Mouse (Mus musculus): ENCODE measurements at regions not wholly inside any gene's neighbourhood (a gene's known extent, or its start where the extent isn't known, plus 50 kb on each side); places are given as distances from the start of the nearest gene placed in this dataset.
A peak's percentile ranks its signal among the peaks of the same experiment; 100 is the strongest.
"Not testable (repeated sequence)": the region's sequence is repeated elsewhere in the genome, so short reads cannot be mapped to it uniquely, and the experiment has no call there.

- DNase-seq (ENCODE audit: low spot score in 2 of 2): no peak
These were observed 202.9 kb upstream of the Hs6st1 start for GRCm38 (mm10) chr1:35865263-35865662.

DNA sequence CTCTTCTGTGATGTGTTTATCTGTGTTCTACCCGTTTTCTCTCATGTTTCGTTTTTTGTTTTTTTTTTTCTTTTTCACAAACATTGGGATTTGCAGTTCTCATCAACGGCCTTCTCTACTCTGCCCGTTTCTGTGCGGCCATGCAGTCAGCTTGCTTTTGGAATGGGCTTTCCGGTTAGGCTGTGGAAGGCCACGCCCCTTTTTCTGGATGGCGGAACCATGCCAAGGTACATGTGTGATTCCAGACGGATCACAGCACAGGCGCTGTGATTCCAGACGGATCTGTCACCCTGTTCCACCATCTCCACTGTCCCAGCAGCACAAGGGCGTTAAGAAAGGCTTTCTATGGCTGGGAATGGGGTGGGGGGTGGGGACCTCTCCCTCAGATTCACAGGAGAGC lies 201.6 kb upstream of the Hs6st1 start:
- no peak for DNase-seq (ENCODE audit: low spot score in 2 of 2)

- DNase-seq (ENCODE audit: low spot score in 2 of 2): peak; percentile 74 to 84
These were observed 198.6 kb upstream of the Hs6st1 start for GRCm38 (mm10) chr1:35869381-35870143.

- DNase-seq (ENCODE audit: low spot score in 2 of 2): no peak
These were observed 197.9 kb upstream of the Hs6st1 start for GRCm38 (mm10) chr1:35870144-35870827.

DNA sequence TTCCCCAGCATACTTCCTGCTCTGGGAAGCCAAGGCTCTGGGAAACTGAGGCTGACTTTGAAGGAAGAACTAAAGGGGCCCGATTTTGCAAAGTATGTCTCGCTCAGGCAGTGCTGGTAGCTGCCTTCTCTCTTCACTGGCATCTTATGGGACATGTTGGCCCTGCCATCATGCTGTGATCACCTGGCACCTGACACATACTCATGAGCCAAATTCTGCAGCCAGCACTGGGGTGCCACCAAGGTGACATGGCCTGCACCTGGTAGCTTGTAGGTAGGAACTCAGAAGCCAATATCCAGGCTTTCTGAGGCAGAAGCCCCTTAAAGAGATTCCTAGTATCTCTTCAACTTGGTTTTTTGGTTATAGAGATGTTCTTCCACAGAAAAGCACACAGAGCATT lies 195.2 kb upstream of the Hs6st1 start:
- DNase-seq (ENCODE audit: low spot score in 2 of 2): no peak

DNA sequence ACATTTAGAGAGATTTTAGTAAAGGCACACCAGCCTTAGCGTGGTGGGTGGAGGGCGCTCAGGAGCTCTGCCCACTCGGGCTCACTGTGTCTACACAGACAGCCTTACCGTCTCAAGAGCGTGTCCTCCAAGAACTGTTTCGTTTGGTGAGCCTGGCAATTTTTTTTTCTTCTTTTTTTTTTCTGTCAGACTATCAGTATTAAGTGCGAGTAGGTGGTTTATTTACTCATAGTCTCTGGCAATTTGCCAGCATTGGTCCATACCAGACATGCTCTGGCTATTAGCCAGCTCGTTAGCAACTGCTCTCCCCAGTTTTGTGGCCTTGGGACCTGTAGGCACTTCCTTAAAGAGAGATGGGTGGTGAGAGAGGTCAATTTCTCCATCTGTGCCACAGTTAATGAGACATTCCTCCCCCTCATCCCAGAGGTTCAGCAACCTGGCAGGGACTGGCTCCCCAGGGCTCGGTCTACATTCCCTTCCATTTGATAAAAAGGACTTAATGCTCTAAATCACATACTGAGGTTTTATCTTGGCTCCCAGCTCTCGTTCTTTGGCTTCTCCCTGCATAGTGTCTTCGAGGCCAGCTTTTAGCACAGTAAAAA lies 192.9 kb upstream of the Hs6st1 start:
- no peak for DNase-seq (ENCODE audit: low spot score in 2 of 2)

- DNase-seq (ENCODE audit: low spot score in 2 of 2): no peak
These were observed 189.8 kb upstream of the Hs6st1 start for GRCm38 (mm10) chr1:35878426-35878825.

DNA sequence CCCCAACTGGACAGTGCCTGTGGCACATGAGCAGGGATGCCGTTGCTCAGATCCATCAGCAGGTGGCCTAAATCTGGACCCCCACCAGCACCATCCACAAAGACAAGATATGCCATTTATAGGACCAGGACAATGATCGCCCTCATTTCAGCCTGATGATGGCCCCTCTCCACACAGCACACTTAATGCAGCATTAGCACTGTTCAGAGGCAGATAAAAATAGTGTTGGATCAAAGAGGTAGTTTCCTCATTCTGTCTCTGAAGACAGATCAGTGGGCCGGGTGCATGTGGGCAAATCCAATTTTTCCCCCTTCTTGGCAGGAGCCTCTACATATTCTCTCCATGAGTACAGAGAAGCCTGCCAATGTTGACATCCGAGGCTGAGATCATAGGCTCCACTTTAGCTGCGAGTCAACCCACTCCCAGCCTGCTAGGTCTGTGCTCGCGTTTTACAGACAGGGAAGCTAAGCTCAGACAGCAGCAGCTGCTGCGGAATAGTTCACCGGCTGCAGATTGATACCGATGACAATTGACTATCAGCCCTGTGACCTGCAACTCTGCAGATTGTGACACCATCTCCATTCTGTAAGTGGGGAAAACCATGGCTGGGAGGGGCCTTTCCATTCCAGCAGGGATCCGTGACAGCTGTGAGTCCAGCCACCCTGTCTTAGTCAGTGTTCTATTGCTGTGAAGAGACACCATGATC lies 188.7 kb upstream of the Hs6st1 start:
- DNase-seq (ENCODE audit: low spot score in 2 of 2): peak; percentile 68 to 85

DNA sequence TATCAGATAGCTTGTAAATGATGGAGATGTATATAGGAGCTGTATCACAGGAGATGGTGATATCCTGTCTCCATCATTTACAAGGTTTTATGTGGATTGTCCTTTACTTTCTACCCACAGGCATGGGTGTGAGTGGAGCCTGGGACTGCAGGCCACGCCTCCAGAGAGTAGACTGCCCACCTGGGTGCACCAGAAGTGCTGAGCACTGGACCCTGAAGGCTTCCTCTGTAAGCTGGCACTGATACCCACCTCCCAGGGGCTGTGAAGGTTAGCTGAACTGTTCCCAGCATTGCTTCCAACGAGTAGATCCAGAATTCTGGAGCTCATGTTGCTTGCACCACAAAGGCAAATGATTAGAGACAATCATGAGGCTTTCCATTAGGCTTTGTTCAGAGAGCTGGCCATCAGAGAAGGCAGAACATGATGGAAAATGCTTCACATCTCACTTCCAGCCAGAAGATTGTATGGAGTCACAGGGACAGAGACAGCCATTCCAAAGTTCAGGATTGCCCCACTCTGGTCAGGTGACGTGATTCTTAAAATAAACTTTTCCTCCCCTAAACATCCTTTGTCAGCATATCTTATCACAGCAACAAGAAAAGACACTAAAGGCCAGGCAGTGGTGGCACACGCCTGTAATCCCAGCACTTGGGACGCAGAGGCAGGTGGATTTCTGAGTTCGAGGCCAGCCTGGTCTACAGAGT lies 187.5 kb upstream of the Hs6st1 start:
- no peak for DNase-seq (ENCODE audit: low spot score in 2 of 2)

GRCm38 (mm10) chr1:35881521-35881920 lies 186.7 kb upstream of the Hs6st1 start:
- DNase-seq (ENCODE audit: low spot score in 2 of 2): no peak

GRCm38 (mm10) chr1:35882101-35882500 lies 186.1 kb upstream of the Hs6st1 start:
- DNase-seq (ENCODE audit: low spot score in 2 of 2): no peak

DNA sequence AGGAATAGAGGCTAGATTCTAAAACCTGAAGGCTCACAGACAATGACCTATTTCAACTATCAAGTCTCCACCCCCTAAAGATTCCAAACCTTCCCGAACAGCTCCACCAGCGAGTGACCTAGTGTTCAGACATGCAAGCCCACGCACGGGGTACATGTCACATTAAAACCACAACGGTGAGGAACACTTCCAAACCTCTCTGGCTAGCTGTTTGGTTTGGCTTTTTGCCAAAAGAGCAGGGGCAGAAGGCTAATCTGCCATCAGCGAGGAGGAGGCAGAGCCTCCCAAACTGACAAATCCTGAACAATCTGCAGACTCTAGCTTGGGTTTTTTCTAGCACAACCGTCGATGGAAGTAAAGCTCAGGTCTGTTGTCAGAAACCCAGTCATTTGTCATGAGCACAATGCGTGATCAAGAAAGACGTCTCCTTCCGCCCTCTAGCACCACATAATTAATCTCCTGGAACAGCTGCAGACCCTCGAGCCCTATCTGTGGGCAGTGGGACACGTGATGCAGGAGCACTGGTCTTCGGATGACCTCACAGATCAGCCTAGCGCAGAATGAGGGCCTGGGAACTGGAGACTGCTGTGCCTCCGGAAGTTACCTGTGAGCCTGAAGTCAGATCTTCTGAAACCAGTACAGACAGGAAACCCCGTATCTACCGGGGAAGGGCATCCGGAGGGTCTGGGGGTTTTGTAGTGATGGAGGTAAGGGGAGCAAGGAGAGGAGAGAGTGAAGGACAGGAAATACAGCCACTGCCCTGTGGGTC lies 178.3 kb upstream of the Hs6st1 start:
- DNase-seq (ENCODE audit: low spot score in 2 of 2): no peak

DNA sequence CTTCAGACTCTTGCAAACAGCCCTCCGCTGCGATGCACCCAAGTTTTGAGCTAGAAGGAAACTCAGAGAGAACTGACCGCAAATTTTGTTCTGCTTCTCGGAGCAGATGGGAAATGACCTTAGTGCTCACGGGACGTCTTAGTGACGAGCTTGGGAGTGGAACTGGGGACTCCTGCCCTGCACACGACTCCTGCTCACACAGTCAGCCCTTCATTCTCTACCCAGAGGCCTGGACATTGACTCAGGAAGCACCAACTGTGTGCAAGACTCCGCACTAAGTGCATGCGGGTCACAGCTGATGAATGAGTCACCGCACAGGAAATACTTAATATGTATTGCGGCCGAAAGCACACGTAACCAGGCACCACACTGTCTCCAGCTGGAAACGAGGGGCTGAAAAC lies 177.7 kb upstream of the Hs6st1 start:
- no peak for DNase-seq (ENCODE audit: low spot score in 2 of 2)

GRCm38 (mm10) chr1:35899536-35899935 lies 168.7 kb upstream of the Hs6st1 start:
- no peak for DNase-seq (ENCODE audit: low spot score in 2 of 2)

DNA sequence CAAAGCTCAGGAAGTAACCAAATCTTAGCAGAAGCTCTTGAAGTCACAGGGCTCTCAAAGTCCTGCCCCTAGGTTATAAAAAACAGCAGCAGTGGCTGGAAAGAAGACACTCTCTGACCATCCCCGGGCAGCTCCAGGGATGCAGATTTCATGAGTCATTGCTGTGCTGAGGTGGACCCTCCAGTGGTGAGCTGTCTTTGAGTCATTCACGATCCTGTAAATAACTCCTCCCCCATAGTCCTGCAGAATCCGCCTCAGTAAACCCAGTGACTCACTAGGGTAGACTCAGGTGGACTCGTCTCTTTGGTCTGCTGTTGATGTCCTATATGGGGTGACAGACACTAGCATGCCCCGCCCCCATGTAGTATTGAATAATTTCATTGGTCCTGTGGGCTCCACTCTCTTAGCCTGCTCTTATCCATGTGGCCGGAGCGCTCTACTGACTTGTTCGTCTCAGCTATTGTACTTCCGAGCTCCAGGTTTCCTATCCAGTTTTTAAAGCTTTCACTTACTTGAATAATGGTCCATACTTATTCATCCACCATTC lies 164.1 kb upstream of the Hs6st1 start:
- DNase-seq (ENCODE audit: low spot score in 2 of 2): no peak

- DNase-seq (ENCODE audit: low spot score in 2 of 2): no peak
These were observed 154.6 kb upstream of the Hs6st1 start for GRCm38 (mm10) chr1:35913551-35913950.

DNA sequence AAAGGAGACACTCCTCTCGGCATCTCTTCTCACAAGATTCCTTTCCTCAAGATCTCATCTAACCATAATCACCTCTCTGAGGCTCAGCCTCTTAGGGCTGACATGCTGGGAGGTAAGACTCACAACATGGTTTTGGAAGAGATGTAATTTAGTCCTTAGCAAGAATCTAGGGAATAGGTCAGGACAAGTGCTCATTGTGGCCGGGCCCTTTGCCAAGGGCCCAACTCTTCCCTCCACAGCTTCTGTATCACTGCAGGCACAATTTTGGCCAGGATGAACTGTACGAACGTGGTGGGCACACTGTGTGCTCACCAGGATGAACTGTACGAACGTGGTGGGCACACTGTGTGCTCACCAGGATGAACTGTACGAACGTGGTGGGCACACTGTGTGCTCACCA lies 154.0 kb upstream of the Hs6st1 start:
- DNase-seq (ENCODE audit: low spot score in 2 of 2): not testable (repeated sequence)

- DNase-seq (ENCODE audit: low spot score in 2 of 2): no peak
These were observed 152.7 kb upstream of the Hs6st1 start for GRCm38 (mm10) chr1:35915526-35915925.

DNA sequence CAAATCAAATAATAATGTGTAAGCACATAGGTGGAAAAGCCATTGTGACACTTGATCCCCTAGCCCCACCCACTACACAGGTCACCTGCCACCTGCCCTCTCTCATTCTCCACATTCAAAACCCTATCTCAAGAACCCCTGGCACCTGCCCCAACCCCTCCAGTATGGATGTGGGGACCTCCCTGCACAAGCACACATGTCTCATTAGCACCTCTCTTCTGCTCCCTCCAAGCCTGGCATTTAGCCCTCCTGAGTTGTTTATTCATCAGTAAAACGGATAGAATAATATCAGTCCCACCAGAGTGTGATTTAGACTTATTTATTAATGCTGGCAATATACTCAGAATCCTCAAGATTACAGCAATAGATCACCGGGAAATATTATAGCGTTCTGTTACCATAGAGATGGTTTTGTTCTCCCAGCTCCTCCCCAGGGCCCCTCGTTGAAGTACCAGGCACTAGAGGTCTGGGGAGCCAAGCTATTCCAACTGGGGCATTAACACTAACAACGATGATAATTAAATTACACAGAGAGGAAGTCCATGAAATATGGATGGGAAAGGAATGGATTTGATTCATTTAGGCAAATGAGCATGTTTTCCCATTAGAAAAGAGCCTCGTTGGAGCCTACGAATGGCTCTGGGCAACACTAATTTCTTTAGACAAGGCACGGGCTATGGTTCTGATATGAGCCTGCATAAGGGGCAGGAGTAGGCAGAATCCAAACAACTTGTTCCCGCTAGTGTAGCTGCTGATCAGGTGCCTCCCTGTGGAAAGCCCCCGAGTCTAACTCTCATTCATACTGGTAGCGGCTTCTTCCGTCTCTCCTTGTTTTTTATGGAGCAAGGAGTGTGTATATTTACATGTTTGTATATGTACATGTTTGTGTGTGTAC lies 148.1 kb upstream of the Hs6st1 start:
- DNase-seq (ENCODE audit: low spot score in 2 of 2): no peak

- no peak for DNase-seq (ENCODE audit: low spot score in 2 of 2)
These were observed 143.4 kb upstream of the Hs6st1 start for GRCm38 (mm10) chr1:35924796-35925195.

Measured in frontal cortex, postnatal 14 days (tissue).